Mouse (Mus musculus): ENCODE data around the gene Pamr1. TPM values are rescaled to one million over a fixed set of nuclear protein-coding genes. Genes with fewer than 3 reads are reported as not detected.
A peak's percentile ranks its signal among the peaks of the same experiment; 100 is the strongest.

The Pamr1 gene
- polyA plus RNA-seq, 1 experiment from 2014 or later = 4.1 TPM

DNA sequence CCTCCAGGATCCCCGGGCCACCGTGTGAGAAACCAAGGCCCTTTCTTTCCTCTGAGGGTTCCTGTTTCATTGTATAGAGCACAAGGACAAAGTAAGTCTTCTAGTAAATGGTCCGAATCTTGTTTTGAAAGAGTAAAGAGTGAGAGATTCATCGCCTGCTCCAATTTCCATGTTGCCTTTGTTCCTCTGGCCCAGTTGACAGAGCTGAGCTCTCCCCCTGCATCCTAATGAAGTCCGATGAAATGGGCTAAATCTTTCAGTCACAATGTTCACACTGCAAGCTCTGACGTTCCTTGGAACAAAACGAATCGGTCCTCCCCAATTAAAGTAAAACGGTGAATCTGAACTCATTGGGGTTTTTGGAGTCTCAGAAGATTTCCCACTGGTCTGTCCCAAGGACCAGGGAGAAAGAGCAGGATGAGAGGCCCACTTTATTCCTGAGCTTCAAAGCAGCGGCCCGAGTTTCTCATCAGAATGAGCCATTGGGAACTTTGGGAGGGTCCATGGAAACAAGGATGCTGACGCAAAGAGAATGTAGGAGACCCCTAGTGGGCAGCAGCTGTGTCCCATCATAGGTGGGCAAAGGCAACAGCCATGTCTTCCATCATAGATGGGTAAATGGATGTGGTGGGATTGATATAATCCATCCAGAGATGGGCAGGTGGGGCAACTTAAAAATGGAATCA lies 71.1 kb downstream of the Pamr1 start:
- H3K4me1 ChIP-seq (ENCODE audit: control insufficient read depth, insufficient read depth, low read length) = no peaks in the 10 kb centered on the region
- H3K36me3 ChIP-seq (ENCODE audit: control insufficient read depth, insufficient read depth, low read length) = no peaks in the 10 kb centered on the region
- no peak overlapping the region for H3K4me2 ChIP-seq (ENCODE audit: low read length)
- H3K27me3 ChIP-seq (ENCODE audit: control insufficient read depth, insufficient read depth, low read length) = no peaks in the 10 kb centered on the region
- H3K9me3 ChIP-seq (ENCODE audit: control insufficient read depth, low read length) = no peaks in the 10 kb centered on the region
- no peak overlapping the region for H3K27ac ChIP-seq (replicated peaks; ENCODE audit: low read depth, low read length)
- 50% methylated on average over 12 of the region's 12 CpGs for WGBS
- DNase-seq (no peak), ATAC-seq (ENCODE audit: low FRiP score, low TSS enrichment) (no peak)
- no peak overlapping the region for H3K9ac ChIP-seq (replicated peaks; ENCODE audit: low read length)
- H3K4me3 ChIP-seq (replicated peaks; ENCODE audit: low read depth, low read length) = no peak overlapping the region

DNA sequence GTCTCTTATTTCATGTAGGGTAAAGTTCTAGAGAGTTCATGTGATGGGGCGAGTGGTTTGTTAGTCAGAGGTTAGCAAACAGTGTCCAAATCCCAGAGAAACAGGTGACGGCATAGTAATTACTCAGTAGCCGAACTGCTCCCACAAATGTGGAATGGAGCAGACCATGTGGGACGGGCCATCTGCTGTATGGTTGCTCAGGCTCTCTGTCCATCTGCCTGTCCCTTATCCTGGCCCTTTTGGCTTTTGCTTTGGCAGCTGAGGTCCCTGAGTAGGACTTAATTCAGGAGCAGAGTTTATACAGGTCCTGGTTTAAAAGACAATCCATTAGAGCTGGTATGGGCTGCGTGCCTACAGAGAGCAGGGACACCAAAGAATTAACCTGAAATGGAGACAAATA lies 72.4 kb downstream of the Pamr1 start:
- Histone ChIP-seq H3K36me3 (ENCODE audit: control insufficient read depth, insufficient read depth, low read length) (no peaks in the 10 kb centered on the region), H3K27ac (replicated peaks; ENCODE audit: low read depth, low read length) (no peak overlapping the region), H3K9me3 (ENCODE audit: control insufficient read depth, low read length) (no peaks in the 10 kb centered on the region), H3K9ac (replicated peaks; ENCODE audit: low read length) (no peak overlapping the region), H3K4me3 (replicated peaks; ENCODE audit: low read depth, low read length) (no peak overlapping the region), H3K27me3 (ENCODE audit: control insufficient read depth, insufficient read depth, low read length) (no peaks in the 10 kb centered on the region), H3K4me2 (ENCODE audit: low read length) (no peak overlapping the region), H3K4me1 (ENCODE audit: control insufficient read depth, insufficient read depth, low read length) (no peaks in the 10 kb centered on the region)
- WGBS = 83% methylated on average over 5 of the region's 5 CpGs
- ATAC-seq (ENCODE audit: low FRiP score, low TSS enrichment) = no peak
- no peak for DNase-seq

DNA sequence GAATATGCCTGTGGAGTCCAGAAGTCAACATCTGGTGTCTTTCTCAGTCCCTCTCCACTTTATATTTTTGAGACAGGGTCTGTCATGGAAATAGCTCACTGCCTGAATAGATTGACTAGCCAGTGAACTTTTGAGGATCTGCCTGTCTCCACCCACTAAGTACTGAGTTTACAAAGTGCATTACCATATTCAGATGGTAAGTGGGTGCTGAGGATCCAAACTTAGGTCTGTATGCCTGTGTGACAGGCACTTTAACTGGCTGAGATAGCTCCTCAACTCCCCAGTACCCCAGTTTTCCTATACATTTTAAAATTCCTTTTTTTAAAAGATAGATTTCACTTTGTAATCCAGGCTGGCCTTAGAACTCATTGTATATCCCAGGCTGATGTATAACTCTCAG lies 73.1 kb downstream of the Pamr1 start:
- H3K36me3 ChIP-seq (ENCODE audit: control insufficient read depth, insufficient read depth, low read length) = no peaks in the 10 kb centered on the region
- DNase-seq = no peak
- ATAC-seq (ENCODE audit: low FRiP score, low TSS enrichment) = no peak
- H3K9ac ChIP-seq (replicated peaks; ENCODE audit: low read length) = no peak overlapping the region
- no peak overlapping the region for H3K4me2 ChIP-seq (ENCODE audit: low read length)
- H3K27ac ChIP-seq (replicated peaks; ENCODE audit: low read depth, low read length) = no peak overlapping the region
- no peak overlapping the region for H3K4me3 ChIP-seq (replicated peaks; ENCODE audit: low read depth, low read length)
- H3K4me1 ChIP-seq (ENCODE audit: control insufficient read depth, insufficient read depth, low read length) = no peaks in the 10 kb centered on the region
- H3K27me3 ChIP-seq (ENCODE audit: control insufficient read depth, insufficient read depth, low read length) = no peaks in the 10 kb centered on the region
- H3K9me3 ChIP-seq (ENCODE audit: control insufficient read depth, low read length) = no peaks in the 10 kb centered on the region

- DNase-seq = no peak
- 86% methylated on average over 1 of the region's 1 CpGs for WGBS
- Histone ChIP-seq H3K27ac (replicated peaks; ENCODE audit: low read depth, low read length) (no peak overlapping the region), H3K9ac (replicated peaks; ENCODE audit: low read length) (no peak overlapping the region), H3K4me2 (ENCODE audit: low read length) (no peak overlapping the region), H3K36me3 (ENCODE audit: control insufficient read depth, insufficient read depth, low read length) (no peaks in the 10 kb centered on the region), H3K27me3 (ENCODE audit: control insufficient read depth, insufficient read depth, low read length) (no peaks in the 10 kb centered on the region), H3K4me1 (ENCODE audit: control insufficient read depth, insufficient read depth, low read length) (no peaks in the 10 kb centered on the region; the same call in 1 of the 2 replicates), H3K4me3 (replicated peaks; ENCODE audit: low read depth, low read length) (no peak overlapping the region), H3K9me3 (ENCODE audit: control insufficient read depth, low read length) (no peaks in the 10 kb centered on the region)
- no peak for ATAC-seq (ENCODE audit: low FRiP score, low TSS enrichment)
Observed at GRCm38 (mm10) chr2:102624538-102624937, 74.7 kb downstream of the Pamr1 start.

- no peaks in the 10 kb centered on the region for H3K36me3 ChIP-seq (ENCODE audit: control insufficient read depth, insufficient read depth, low read length)
- ATAC-seq (ENCODE audit: low FRiP score, low TSS enrichment) (no peak), DNase-seq (no peak)
- H3K27me3 ChIP-seq (ENCODE audit: control insufficient read depth, insufficient read depth, low read length) = no peaks in the 10 kb centered on the region
- H3K4me1 ChIP-seq (ENCODE audit: control insufficient read depth, insufficient read depth, low read length) = no peaks in the 10 kb centered on the region; the same call in 1 of the 2 replicates
- no peak overlapping the region for H3K9ac ChIP-seq (replicated peaks; ENCODE audit: low read length)
- no peak overlapping the region for H3K27ac ChIP-seq (replicated peaks; ENCODE audit: low read depth, low read length)
- H3K4me3 ChIP-seq (replicated peaks; ENCODE audit: low read depth, low read length) = no peak overlapping the region
- whole genome bisulfite sequencing = 96% methylated on average over 4 of the region's 4 CpGs
- no peaks in the 10 kb centered on the region for H3K9me3 ChIP-seq (ENCODE audit: control insufficient read depth, low read length)
- H3K4me2 ChIP-seq (ENCODE audit: low read length) = no peak overlapping the region
Observed at GRCm38 (mm10) chr2:102632361-102632760, 82.5 kb downstream of the Pamr1 start.

- ATAC-seq (ENCODE audit: low FRiP score, low TSS enrichment) = no peak
- Histone ChIP-seq H3K27me3 (ENCODE audit: control insufficient read depth, insufficient read depth, low read length) (no peaks in the 10 kb centered on the region), H3K4me3 (replicated peaks; ENCODE audit: low read depth, low read length) (no peak overlapping the region), H3K36me3 (ENCODE audit: control insufficient read depth, insufficient read depth, low read length) (no peaks in the 10 kb centered on the region), H3K27ac (replicated peaks; ENCODE audit: low read depth, low read length) (no peak overlapping the region), H3K4me1 (ENCODE audit: control insufficient read depth, insufficient read depth, low read length) (peaks cover 12% of the 10 kb centered on the region), H3K9me3 (ENCODE audit: control insufficient read depth, low read length) (no peaks in the 10 kb centered on the region), H3K9ac (replicated peaks; ENCODE audit: low read length) (no peak overlapping the region), H3K4me2 (ENCODE audit: low read length) (no peak overlapping the region)
- 94% methylated on average over 1 of the region's 1 CpGs for WGBS
- no peak for DNase-seq
Observed at GRCm38 (mm10) chr2:102634010-102634409, 84.2 kb downstream of the Pamr1 start.

- Histone ChIP-seq H3K4me3 (replicated peaks; ENCODE audit: low read depth, low read length) (no peak overlapping the region), H3K4me2 (ENCODE audit: low read length) (no peak overlapping the region), H3K36me3 (ENCODE audit: control insufficient read depth, insufficient read depth, low read length) (no peaks in the 10 kb centered on the region), H3K9ac (replicated peaks; ENCODE audit: low read length) (no peak overlapping the region), H3K9me3 (ENCODE audit: control insufficient read depth, low read length) (no peaks in the 10 kb centered on the region), H3K27ac (replicated peaks; ENCODE audit: low read depth, low read length) (no peak overlapping the region), H3K4me1 (ENCODE audit: control insufficient read depth, insufficient read depth, low read length) (peaks cover 15% of the 10 kb centered on the region), H3K27me3 (ENCODE audit: control insufficient read depth, insufficient read depth, low read length) (no peaks in the 10 kb centered on the region)
- peak; percentile 18 for DNase-seq
- 70% methylated on average over 3 of the region's 3 CpGs for WGBS
- ATAC-seq (ENCODE audit: low FRiP score, low TSS enrichment) = no peak
Observed at GRCm38 (mm10) chr2:102635523-102636060, 85.8 kb downstream of the Pamr1 start.

DNA sequence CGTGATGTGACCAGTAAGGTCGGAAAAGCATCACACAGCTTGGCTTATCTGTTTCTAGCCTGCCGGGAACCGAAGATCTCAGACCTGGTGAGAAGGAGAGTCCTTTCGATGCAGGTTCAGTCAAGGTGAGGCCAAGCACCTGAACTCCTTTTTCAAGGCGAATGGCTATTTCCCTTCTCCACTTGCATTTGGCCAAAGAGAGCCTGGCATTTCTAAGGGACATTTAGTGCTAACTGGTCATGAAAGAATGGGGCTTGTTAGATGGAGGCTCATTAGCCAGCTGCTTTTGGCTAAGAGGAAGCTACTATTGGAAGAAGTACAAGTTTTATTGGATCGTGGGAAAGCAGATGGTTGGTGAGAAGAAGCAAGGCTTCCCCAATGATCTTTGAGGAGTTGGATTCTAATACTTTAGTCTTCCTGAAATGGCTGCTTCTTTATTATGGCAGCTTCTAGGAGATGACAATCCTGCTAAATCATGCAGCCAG lies 86.3 kb downstream of the Pamr1 start:
- no peak for DNase-seq
- H3K27me3 ChIP-seq (ENCODE audit: control insufficient read depth, insufficient read depth, low read length) = no peaks in the 10 kb centered on the region
- H3K4me2 ChIP-seq (ENCODE audit: low read length) = no peak overlapping the region
- no peak overlapping the region for H3K9ac ChIP-seq (replicated peaks; ENCODE audit: low read length)
- 94% methylated on average over 7 of the region's 7 CpGs for WGBS
- no peak overlapping the region for H3K4me3 ChIP-seq (replicated peaks; ENCODE audit: low read depth, low read length)
- no peaks in the 10 kb centered on the region for H3K36me3 ChIP-seq (ENCODE audit: control insufficient read depth, insufficient read depth, low read length)
- no peak overlapping the region for H3K27ac ChIP-seq (replicated peaks; ENCODE audit: low read depth, low read length)
- ATAC-seq (ENCODE audit: low FRiP score, low TSS enrichment) = no peak
- H3K9me3 ChIP-seq (ENCODE audit: control insufficient read depth, low read length) = no peaks in the 10 kb centered on the region
- peaks cover 15% of the 10 kb centered on the region for H3K4me1 ChIP-seq (ENCODE audit: control insufficient read depth, insufficient read depth, low read length)

DNA sequence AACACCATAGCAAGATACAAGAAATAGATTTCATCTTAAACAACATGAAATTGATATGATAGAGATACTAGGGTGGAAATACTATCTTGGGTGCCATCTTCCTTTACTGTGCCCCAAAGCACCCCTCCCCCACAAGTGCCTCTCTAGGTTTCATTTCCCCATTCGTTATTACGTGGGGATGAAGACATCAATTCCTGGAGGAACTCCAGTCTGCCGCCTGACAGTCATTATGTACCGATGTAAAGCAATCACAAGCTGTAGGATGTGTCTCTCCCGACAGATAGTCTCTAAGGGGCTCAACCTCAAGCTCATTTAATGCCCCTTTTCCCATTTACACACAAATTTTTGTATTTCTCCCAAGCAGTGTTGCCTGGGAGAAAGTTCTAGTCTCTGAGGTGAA lies 88.3 kb downstream of the Pamr1 start:
- H3K27ac ChIP-seq (replicated peaks; ENCODE audit: low read depth, low read length) = no peak overlapping the region
- no peaks in the 10 kb centered on the region for H3K36me3 ChIP-seq (ENCODE audit: control insufficient read depth, insufficient read depth, low read length)
- WGBS = 20% methylated on average over 5 of the region's 5 CpGs
- H3K4me3 ChIP-seq (replicated peaks; ENCODE audit: low read depth, low read length) = no peak overlapping the region
- no peak overlapping the region for H3K4me2 ChIP-seq (ENCODE audit: low read length)
- H3K9ac ChIP-seq (replicated peaks; ENCODE audit: low read length) = no peak overlapping the region
- no peaks in the 10 kb centered on the region for H3K9me3 ChIP-seq (ENCODE audit: control insufficient read depth, low read length)
- no peaks in the 10 kb centered on the region for H3K27me3 ChIP-seq (ENCODE audit: control insufficient read depth, insufficient read depth, low read length)
- peaks cover 15% of the 10 kb centered on the region for H3K4me1 ChIP-seq (ENCODE audit: control insufficient read depth, insufficient read depth, low read length)
- DNase-seq (peak; percentile 33), ATAC-seq (ENCODE audit: low FRiP score, low TSS enrichment) (no peak)

Data from midbrain, embryonic 14.5 days (tissue).